Mouse (Mus musculus) heart, adult 18-20 months (tissue): ENCODE measurements around the gene Rgl1. TPM values are rescaled to one million over a fixed set of nuclear protein-coding genes. Genes with fewer than 3 reads are reported as not detected.

Source experiments
- DNase-seq, 2 experiments: peaks; one replicate each; pipeline ENCODE4 v3.0.0; 2021 to 2022; ENCODE audit warnings: mixed read lengths in 1 of 2
- total RNA-seq, 2 experiments: library from RNA; stranded (reverse); gene quantifications; 2 replicates each; pipeline ENCODE4 v1.2.3; 2021

Rgl1 gene
- total RNA-seq, 2 experiments from 2014 or later: 23.5 to 25.8 TPM

GRCm38 (mm10) chr1:152549061-152549738 lies 217.0 kb downstream of the Rgl1 start:
- DNase-seq: no peak

GRCm38 (mm10) chr1:152543449-152544159 lies 222.5 kb downstream of the Rgl1 start:
- DNase-seq: no peak

GRCm38 (mm10) chr1:152542747-152543378 lies 223.3 kb downstream of the Rgl1 start:
- DNase-seq: no peak

- DNase-seq: no peak
Measured at GRCm38 (mm10) chr1:152540304-152540887, 225.8 kb downstream of the Rgl1 start.

- DNase-seq: peak in 1 of 2 experiments; percentile 68
Measured at GRCm38 (mm10) chr1:152538817-152539216, 227.3 kb downstream of the Rgl1 start.

- no peak for DNase-seq
Measured at GRCm38 (mm10) chr1:152537186-152537585, 229.0 kb downstream of the Rgl1 start.

GRCm38 (mm10) chr1:152536416-152537018 lies 229.6 kb downstream of the Rgl1 start:
- DNase-seq: peak in 1 of 2 experiments; percentile 54

GRCm38 (mm10) chr1:152534531-152534930 lies 231.6 kb downstream of the Rgl1 start:
- no peak for DNase-seq

GRCm38 (mm10) chr1:152531498-152531897 lies 234.7 kb downstream of the Rgl1 start:
- DNase-seq: peak; percentile 54 to 62

- DNase-seq: peak in 1 of 2 experiments; percentile 62
Measured at GRCm38 (mm10) chr1:152528778-152529177, 237.4 kb downstream of the Rgl1 start.

- DNase-seq: peak in 1 of 2 experiments; percentile 48
Measured at GRCm38 (mm10) chr1:152528214-152528613, 237.9 kb downstream of the Rgl1 start.

GRCm38 (mm10) chr1:152526154-152526553 lies 240.0 kb downstream of the Rgl1 start:
- peak; percentile 55 to 70 for DNase-seq

- peak; percentile 87 to 89 for DNase-seq
Measured at GRCm38 (mm10) chr1:152524987-152525648, 241.0 kb downstream of the Rgl1 start.

- DNase-seq: no peak
Measured at GRCm38 (mm10) chr1:152524098-152524892, 241.9 kb downstream of the Rgl1 start.

GRCm38 (mm10) chr1:152523292-152523691 lies 242.9 kb downstream of the Rgl1 start:
- no peak for DNase-seq

GRCm38 (mm10) chr1:152522226-152522625 lies 243.9 kb downstream of the Rgl1 start:
- no peak for DNase-seq

GRCm38 (mm10) chr1:152520798-152521575 lies 245.2 kb downstream of the Rgl1 start:
- DNase-seq: peak; percentile 51 to 78

GRCm38 (mm10) chr1:152518971-152519370 lies 247.2 kb downstream of the Rgl1 start:
- no peak for DNase-seq

- DNase-seq: no peak
Measured at GRCm38 (mm10) chr1:152517057-152517570, 249.0 kb downstream of the Rgl1 start.

GRCm38 (mm10) chr1:152514256-152514655 lies 251.9 kb downstream of the Rgl1 start:
- peak in 1 of 2 experiments; percentile 70 for DNase-seq
